10 mouse cellular contexts compared by ENCODE assay signal in genomic region chr1:167239916-167240315, GRCm38 (mm10). TPM values are rescaled to one million over a fixed set of nuclear protein-coding genes. Genes with fewer than 3 reads are reported as not detected.
A peak's percentile ranks its signal among the peaks of the same experiment; 100 is the strongest.
DNase-seq lines count a peak whose midpoint lies in the region; ATAC-seq lines count a peak whose summit lies in the region.
"Had no signal": no experiment of that assay in that cellular context is flagged by ENCODE, and none has a peak within 500 bp of the region (broad histone marks: within the 10 kb centered on the region; RNA-seq: fewer than 3 reads in every experiment).

No protein-coding gene starts in this region.

- H3K4me2 ChIP-seq in hindbrain, embryonic 13.5 days: no peak overlapping the region
- H3K4me2 ChIP-seq: stomach, embryonic 15.5 days had no signal

- no peak overlapping the region for H3K4me3 ChIP-seq in hindbrain, embryonic 13.5 days
- H3K4me3 ChIP-seq: stomach, embryonic 15.5 days had no signal

- 0 out of 2 replicates have a peak, but pooled peaks have one; percentile 26 for ATAC-seq in hindbrain, embryonic 13.5 days (ENCODE audit: low FRiP score)

- DNase-seq in MN1 (ENCODE audit: low spot score): peak; percentile 48
- peak; percentile 79 for DNase-seq in cerebellum, adult 9-10 months
- peak; percentile 57 to 73 for DNase-seq in left cerebral cortex, postnatal 36 days (ENCODE audit: low spot score in 2 of 2)
- DNase-seq in testis, postnatal 10 days (ENCODE audit: low spot score): no peak
- no peak for DNase-seq in kidney, adult 9 months
- no peak for DNase-seq in lung, postnatal 4 days
- no peak for DNase-seq in ovary, postnatal 10 days (ENCODE audit: low spot score)
- DNase-seq: kidney, postnatal 4 days had no signal

- H3K9me3 ChIP-seq in hindbrain, embryonic 13.5 days: no peaks in the 10 kb centered on the region
- H3K9me3 ChIP-seq: stomach, embryonic 15.5 days had no signal

- peaks cover 57% of the 10 kb centered on the region for H3K4me1 ChIP-seq in hindbrain, embryonic 13.5 days (replicated peaks)

- H3K36me3 ChIP-seq in hindbrain, embryonic 13.5 days: peaks cover 15% of the 10 kb centered on the region
- H3K36me3 ChIP-seq: stomach, embryonic 15.5 days had no signal

- H3K9ac ChIP-seq in hindbrain, embryonic 13.5 days: no peak overlapping the region
- H3K9ac ChIP-seq: stomach, embryonic 15.5 days had no signal

- H3K27me3 ChIP-seq in hindbrain, embryonic 13.5 days: no peaks in the 10 kb centered on the region
- H3K27me3 ChIP-seq: stomach, embryonic 15.5 days had no signal

- 34% methylated on average over 12 of the region's 12 CpGs for WGBS in hindbrain, embryonic 13.5 days

- peak overlapping the region; percentile 23 for H3K27ac ChIP-seq in hindbrain, embryonic 13.5 days
- H3K27ac ChIP-seq: stomach, embryonic 15.5 days had no signal

- intact Hi-C loops in left cerebral cortex, postnatal 36 days (cut with DNase I): loop anchor here (5.0 kb wide), 1 partner anchor 42 kb away; no protein-coding TSS in a partner anchor

RNA-seq across cellular contexts. Expression of gene Uck2, which starts 45.2 kb away (rescaled TPM):
- polyA plus RNA-seq in hindbrain, embryonic 13.5 days (2015; fragmentation: Nextera tagmentation; extraction: Ambion mirVana): 58.4 and 63.4 TPM in 2 replicates
- 10 to 100 TPM; 37.4 to 42.5 TPM for total RNA-seq in left cerebral cortex, postnatal 36 days (2021)

Comparison
In these comparisons a context has a peak if more than half of its experiments do, and no peak if none do; other contexts are left out.
1. DNase-seq: peak in MN1 (single experiment), cerebellum, adult 9-10 months (single experiment) and left cerebral cortex, postnatal 36 days (2 of 2); none in testis, postnatal 10 days (single experiment), kidney, adult 9 months (single experiment), lung, postnatal 4 days (0 of 2) and ovary, postnatal 10 days (single experiment).